Mouse (Mus musculus): Measurements from ENCODE around the gene Myh7b. TPM values are rescaled to one million over a fixed set of nuclear protein-coding genes. Genes with fewer than 3 reads are reported as not detected.

Myh7b gene
- total RNA-seq (2014; fragmentation: Nextera tagmentation) (not detected in 2 replicates), total RNA-seq (2017) (not detected in 2 replicates)

DNA sequence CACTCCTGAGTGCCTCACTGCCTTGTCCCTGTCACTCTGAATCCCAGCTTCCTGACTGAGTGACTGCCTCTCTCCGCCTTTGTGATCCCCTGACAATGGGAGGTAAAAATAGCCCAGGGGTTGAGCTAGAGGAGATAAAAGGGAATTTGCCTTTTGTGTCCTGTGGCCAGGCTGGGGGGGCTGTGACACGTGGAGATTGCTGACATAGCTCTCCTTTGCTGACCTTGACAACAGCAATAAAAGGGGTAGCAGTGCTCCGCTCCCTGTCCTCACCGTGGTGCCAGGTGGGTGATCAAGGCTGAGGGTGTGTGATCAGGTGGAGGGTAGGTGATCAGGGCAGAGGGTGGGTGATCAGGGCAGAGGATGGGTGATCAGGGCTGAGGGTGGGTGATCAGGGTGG, at the start of gene Myh7b:
TSS of gene Myh7b (plus strand) at position 235 of the 400 bp plus-strand sequence.
- ATAC-seq (replicated peaks; ENCODE audit: low FRiP score, low TSS enrichment, poor library complexity, severe bottlenecking) = no peak

DNA sequence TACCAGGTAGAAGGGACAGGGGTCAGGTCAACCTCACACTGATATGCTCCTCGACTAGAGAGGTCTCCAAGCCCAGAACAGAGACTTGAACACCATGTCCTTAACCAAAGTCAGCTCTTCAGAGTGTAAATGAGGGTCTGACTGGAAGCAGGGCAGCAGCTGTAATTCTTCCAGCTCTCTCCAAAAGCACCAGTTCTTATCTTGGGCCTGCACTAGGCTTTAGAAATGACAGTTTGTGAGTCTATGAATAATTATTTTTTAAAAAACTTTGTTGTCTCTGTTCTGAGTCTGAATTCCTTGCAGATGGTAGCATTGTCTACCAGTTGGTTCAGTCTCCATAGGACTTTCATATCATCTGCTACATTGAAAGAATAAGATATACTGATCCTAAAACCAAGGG, 48.8 kb upstream of the Myh7b start:
- peak; percentile 68 for ATAC-seq (replicated peaks; ENCODE audit: low FRiP score, low TSS enrichment, poor library complexity, severe bottlenecking)

DNA sequence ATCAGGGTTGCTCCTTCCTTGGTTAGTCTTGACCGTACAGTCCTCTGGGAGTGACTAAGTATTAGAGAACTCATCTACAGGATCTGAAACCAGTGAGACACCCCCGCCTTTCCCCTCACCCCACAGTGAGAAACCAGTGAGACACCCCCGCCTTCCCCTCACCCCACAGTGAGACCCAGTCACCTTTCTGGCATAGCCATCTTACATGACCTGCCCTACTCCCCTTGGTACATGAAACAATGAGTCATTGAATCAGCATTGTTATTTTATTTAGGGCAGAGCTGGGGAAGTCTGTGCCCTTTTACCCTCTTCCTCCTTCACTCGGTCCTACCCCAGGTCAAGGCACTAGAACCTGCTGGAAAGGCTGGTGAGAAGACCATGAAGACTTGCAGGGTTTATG, 48.1 kb upstream of the Myh7b start:
- no peak for ATAC-seq (replicated peaks; ENCODE audit: low FRiP score, low TSS enrichment, poor library complexity, severe bottlenecking)

DNA sequence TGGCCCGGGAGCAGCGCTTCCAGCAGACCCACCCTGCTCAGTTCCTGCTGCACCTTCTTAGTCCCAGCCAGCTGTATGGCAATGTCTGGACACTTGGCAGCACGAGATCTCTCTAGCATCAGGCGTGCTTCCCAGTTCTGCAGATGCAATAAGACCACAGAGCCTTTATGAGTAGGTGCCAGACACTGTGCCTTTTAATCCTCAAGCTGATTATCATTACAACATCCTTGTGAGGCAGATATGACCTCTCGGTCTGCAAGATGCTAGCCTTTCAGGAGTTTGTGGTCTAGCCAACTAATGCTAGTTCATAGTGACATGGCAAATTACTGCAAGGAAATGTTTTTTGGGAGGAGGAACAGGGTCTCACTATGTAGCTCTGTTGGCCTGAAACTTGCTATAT, 43.3 kb upstream of the Myh7b start:
- ATAC-seq (replicated peaks; ENCODE audit: low FRiP score, low TSS enrichment, poor library complexity, severe bottlenecking) = peak; percentile 61

DNA sequence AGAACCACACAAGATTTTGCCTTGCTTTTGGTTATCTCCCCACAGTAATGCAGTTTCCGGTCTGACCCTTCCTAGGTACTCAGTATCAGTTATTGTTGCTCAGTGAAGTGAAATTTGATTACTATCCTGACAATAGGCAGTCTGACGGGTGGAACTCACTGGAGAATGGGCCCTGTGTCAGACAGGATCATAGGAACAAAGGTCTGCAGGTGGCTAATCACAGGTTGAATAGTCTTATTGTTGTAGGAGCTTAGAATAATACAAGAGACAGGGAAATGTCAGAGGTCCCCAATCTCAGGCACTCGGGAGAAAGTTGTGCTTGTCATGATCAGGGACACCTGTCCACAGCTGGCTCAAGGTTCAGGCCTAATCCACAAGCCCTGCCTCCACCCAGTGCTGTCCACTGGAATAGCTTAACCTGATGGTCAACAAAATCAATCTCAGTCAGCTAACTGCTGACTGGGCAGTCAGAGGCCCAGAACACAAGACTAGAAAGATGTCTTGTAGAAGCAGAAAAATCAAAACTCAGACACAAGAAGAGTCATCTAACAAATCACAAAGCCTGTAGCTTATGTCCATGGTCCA, 41.7 kb upstream of the Myh7b start:
- peak; percentile 48; the same call in 1 of the 2 replicates for ATAC-seq (replicated peaks; ENCODE audit: low FRiP score, low TSS enrichment, poor library complexity, severe bottlenecking)

DNA sequence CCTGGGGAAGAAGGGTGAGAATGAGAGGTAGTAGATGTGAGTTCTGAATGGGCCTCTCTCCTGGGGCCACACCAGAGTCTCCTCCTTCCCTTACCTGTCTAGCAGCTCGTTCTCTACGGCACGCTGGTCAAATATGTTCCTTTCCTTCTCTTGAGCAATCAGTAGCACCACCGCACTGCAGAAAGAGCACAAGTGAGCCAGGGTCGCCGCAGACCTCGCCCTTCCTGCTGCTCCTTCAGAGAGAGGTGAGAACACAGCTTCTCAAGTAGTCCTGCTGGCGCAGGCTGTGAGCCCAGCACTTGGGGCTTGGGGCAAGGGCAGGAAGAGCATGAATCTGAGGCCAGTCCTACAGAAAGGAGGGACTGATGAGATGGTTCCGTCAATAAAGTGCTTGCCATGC, 38.0 kb upstream of the Myh7b start:
- ATAC-seq (replicated peaks; ENCODE audit: low FRiP score, low TSS enrichment, poor library complexity, severe bottlenecking) = no peak

DNA sequence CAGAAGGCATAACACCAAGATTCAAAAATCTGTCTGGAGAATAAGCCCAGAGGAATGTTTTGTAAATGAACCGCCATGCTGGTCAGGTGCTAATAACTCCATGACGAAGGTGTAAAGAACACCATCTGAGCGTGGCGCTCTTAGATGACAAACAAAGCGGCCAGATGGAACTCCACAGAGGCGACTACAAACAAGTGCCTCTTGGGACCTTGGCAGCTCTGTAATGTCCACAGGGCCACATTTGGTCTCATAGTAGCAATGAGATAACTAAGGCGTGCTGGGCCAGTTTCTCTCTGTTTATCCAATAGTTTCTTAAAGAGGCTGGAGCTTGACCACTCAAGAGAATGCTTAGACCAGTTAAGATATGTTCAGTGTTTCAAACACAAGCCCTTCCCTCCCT, 37.0 kb upstream of the Myh7b start:
- no peak for ATAC-seq (replicated peaks; ENCODE audit: low FRiP score, low TSS enrichment, poor library complexity, severe bottlenecking)

DNA sequence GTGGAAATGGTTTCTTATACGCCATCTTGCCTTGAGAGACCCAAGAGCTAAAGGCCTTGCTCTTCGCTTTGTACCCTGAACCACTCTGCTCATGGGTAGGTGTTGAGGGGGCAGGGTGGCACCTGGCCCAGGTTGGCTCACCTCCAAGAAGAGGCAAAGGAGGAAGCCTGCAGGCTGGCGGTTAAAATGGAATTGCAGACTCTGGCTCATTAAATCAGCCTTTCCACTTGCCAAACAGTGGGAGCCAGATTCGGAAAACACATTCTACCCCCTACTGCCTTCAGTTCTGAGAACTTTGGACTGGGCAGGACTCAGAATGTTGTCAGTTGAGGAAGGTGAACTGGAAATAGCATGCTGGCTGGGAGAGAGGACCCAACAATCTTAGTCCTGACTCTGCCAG, 36.3 kb upstream of the Myh7b start:
- ATAC-seq (replicated peaks; ENCODE audit: low FRiP score, low TSS enrichment, poor library complexity, severe bottlenecking) = no peak

DNA sequence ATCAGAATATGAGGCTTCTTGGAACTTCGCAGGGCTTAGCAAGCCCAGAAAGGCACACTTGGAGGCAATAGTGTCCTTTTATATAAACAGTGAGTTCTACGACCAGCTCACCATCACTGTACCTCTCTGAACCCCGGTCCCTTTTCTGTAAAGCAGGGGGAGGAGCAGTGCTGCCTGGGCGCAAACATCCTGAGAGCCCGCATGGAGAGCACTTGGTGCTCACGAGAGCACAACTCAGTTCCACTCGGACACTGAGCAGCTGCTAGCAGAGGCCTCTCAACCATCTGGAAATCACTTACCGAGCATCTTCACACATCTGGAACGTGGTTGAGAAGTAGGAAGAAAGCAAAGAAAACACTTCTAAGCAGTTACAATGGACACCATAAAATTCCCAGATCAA, 34.4 kb upstream of the Myh7b start:
- ATAC-seq (replicated peaks; ENCODE audit: low FRiP score, low TSS enrichment, poor library complexity, severe bottlenecking) = no peak

DNA sequence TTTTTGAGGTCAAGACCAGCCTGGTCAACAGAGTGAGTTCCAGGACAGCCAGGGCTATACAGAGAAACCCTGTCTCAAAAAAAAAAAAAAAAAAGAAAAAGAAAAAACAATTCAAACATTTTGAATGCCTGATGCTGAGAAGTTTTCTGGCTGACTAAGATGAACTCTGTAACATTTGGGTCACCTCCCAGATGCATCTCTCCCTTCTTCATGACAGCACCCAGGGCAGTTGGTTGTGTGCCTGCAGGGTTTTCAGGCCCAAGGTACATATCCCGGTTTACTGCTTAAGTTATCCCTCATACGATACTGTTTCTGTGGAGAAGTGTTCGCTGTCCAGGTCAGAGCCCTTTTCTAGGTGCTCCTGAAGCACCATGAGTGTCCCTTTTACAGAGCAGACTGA, 30.7 kb upstream of the Myh7b start:
- no peak for ATAC-seq (replicated peaks; ENCODE audit: low FRiP score, low TSS enrichment, poor library complexity, severe bottlenecking)

DNA sequence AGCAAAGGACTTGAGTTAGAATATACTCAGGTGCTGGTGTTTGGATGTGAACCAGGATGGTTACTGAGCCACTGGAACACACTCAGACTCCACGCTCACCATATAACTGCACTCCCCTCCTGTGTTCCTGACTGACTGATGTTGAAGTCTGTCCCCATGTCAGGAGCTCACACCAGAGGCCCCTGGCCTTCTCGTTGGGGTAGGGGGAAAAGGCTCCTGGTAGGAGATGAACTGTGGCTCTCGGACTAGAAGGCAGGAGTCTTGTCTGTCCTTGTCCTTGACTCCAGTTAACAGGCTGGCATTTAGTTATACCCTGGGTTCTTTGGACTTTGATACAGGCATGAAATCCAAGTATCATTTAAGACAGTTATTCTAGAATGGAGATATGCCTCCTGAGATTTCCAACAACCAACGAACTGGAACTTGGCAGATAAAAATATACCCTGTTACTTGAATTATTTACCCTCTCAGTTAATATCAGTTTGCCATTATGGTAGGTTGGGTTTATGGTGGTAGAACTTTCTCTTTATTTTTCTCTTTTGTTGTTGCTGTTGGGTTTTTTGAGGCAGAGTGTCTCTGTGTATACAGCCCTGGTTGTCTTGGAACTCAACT, 28.5 kb upstream of the Myh7b start:
- no peak for ATAC-seq (replicated peaks; ENCODE audit: low FRiP score, low TSS enrichment, poor library complexity, severe bottlenecking)

DNA sequence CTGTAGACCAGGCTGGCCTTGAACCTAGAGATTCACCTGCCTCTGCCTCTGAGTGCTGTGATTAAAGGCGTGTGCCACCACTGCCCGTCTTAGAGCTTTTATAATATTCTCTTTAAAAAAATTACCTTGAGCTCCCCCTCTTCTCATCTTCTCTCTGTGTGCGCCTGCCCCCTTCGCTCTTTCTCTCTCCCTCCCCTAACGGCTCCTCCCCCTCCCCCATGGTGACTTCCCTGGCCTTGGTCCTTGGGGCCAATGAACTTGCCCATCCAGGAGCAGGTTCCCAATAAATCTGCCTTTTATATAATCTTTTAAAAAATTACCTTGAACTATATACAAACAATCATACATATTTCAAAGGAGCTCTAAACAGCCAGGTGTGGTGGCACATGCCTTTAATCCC, 28.0 kb upstream of the Myh7b start:
- ATAC-seq (replicated peaks; ENCODE audit: low FRiP score, low TSS enrichment, poor library complexity, severe bottlenecking) = no peak

DNA sequence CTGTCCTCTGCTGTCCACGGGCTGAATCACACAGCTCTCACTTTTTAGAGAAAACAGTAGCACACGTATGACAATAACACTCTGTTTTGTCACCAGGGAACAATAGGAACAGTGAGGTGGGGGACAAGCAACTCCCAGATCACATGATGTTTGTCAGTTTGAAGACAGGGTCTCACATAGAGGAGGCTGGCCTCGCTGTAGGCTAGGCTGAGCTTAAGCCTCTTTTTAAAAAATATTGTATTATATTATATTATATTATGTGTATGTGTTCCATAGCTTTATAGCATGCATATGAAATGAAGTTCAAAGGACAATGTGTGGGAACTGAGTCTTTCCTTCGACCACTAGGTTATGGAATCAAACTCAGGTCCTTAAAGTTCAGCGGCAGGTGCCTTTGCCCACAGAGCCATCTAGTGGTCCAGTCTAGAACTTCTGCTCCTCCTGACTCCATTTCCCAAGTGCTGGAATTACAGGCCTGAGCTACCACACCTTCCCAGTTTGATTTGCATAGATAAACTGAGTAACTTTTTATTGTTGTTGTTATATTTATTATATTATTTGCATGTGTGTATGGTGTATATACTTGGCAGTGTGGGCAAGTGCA, 27.0 kb upstream of the Myh7b start:
- ATAC-seq (replicated peaks; ENCODE audit: low FRiP score, low TSS enrichment, poor library complexity, severe bottlenecking) = peak; percentile 73; the same call in 1 of the 2 replicates

DNA sequence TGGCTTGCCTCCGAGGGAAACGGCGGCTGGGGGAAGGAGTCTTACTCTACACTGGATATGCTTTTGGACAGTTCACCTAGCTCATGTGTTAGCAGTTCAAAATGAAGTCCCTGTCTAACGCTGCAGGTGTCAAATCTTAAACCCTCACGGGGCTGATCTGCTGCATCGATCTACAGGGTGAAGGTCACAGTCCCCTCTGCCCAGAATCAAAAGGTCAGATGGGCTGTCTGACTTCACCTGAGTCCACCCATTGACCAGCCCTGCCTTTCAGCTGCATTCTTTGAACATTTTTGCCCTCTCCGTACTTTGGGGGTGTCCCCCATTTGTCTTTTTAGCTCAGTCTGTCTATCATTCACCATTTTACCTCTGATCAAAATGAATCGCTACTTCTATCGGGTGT, 25.9 kb upstream of the Myh7b start:
- ATAC-seq (replicated peaks; ENCODE audit: low FRiP score, low TSS enrichment, poor library complexity, severe bottlenecking) = no peak

DNA sequence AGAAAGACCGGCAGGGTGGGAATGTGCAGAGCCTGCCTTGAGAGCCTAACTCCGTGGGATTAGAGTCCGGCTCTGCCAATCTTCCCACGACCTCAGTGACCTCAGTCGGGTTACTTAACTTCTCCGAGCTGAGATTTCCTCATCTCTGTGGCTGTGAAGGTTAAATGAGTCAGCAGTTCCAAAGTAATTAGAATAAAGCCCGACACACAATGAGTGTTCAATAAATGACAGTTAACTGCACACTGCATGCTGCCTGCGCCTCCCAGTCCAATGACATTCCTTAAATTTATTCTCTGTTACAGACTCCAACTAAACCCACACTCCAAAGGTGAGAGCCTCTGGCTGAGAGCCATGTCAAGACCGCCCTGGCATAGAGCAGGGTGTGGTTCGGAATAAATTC, 25.5 kb upstream of the Myh7b start:
- ATAC-seq (replicated peaks; ENCODE audit: low FRiP score, low TSS enrichment, poor library complexity, severe bottlenecking) = no peak

DNA sequence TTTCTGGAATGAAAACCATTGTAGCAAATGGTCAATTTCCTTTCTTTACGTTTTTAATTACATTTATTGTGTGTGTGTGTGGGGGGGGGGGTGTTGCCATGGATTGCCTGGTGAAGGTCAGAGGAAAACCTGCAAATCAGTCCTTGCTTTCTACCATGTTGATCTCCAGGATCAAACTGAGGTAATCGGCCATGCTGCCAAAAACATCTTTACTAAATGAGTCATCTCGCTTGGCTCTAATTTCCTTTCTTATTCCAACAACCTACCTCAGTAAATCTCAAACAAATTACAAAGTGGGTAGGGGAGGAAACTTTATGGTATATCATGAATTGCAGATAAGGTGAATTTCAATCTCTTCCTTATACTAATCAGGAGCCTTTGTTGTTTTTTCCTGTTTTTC, 22.9 kb upstream of the Myh7b start:
- no peak for ATAC-seq (replicated peaks; ENCODE audit: low FRiP score, low TSS enrichment, poor library complexity, severe bottlenecking)

DNA sequence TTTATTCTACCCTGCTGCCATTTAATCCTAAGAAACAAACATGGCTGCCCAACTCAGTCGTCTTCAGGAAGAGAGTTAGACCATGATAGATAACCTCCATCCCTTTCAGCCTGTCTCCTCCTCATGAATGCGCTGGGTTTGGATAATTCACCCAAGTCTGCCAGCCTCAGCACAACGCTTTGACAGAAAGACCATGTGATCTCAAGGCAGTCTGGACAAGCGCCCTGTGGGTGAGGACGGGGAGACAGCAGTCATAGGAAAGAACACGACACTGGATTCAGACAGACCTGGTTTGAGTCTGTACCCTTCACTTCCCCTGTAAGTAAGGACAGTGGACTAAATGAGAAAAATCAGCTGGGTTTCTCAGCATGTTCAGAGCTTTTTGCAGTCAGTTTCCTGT, 21.5 kb upstream of the Myh7b start:
- ATAC-seq (replicated peaks; ENCODE audit: low FRiP score, low TSS enrichment, poor library complexity, severe bottlenecking) = no peak

DNA sequence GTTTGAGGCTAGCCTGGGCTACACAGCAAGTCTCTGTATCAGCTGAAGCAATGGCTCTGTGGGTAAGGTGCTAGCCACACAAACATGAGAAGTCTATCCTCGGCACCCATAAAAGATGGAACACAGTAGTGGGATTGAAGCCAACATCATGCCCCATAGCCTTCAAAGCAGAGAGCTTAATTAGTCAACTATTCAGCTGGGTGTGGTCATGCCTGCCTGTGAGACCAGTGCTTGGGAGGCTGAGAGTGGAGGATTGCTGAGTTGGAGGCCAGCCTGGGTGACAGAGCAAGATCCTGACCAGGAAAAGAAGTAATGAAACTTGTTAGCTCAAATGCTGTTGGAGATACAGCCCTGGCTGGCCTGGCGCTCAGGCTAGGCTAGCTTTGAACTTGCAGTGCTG, 20.1 kb upstream of the Myh7b start:
- ATAC-seq (replicated peaks; ENCODE audit: low FRiP score, low TSS enrichment, poor library complexity, severe bottlenecking) = no peak

DNA sequence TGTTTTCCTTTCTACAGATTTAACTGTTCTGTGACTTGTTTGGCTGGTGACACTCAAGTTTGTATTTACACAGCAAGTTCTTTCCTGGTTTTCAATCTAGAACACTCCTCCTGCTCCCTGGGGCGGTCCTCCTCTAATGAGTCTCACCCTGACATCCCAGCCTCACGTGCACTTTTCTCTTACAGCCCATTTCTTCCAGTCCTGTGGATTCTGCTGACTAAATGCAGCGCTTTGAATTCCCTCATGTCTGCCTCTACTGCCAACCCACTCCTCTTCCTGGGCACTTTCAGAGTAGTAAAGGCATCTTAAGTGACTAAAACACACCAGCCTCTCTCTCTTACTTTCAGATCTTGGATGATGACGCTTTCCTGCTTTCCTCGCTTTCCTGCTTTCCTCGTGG, 19.3 kb upstream of the Myh7b start:
- no peak for ATAC-seq (replicated peaks; ENCODE audit: low FRiP score, low TSS enrichment, poor library complexity, severe bottlenecking)

DNA sequence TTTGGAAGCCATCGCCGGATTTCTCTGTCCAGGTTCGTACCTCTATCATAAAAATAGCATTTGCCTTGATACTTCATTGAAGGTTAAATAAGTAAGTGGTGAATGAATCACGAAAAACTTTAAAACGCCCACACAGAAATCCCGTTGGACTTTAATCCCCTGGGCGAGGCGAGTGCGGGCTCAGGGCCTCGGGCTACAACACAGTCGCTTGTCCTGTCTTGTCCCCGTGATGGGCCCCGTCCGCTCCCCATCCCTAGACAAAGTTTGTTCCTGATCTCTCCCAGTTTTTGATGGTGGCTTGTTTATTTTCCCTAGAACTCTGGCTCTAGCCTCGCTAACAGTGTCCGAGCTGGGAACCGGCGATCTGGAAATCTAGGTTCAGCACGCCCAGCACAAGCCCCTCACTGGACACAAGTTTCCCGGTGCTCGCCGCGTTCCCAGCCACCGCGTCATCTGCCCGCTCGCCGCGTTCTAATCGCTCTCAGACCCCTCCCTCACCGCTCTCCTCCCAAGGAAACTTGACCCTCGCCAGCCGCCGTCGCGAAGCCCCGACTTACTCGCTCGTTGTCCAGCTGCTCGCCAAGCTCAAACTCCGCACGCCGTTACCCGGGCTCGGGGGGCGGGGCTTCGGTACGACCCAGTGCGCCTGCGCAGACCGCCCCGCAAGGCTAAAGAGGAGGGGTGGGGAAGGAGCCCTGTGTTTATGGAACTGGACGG, 18.7 kb upstream of the Myh7b start, which contains the start of gene Gss:
TSS of gene Gss (minus strand) at position 674 of the 717 bp plus-strand sequence.
- peak; percentile 92 for ATAC-seq (replicated peaks; ENCODE audit: low FRiP score, low TSS enrichment, poor library complexity, severe bottlenecking)

Measured in megakaryocyte-erythroid progenitor cell, adult 5-6 weeks (primary cell).